Mouse (Mus musculus): ENCODE data around the gene Ubxn11. TPM values are rescaled to one million over a fixed set of nuclear protein-coding genes. Genes with fewer than 3 reads are reported as not detected.

Gene Ubxn11
- total and polyA plus RNA-seq, 3 experiments: 5.4 to 11.9 TPM; not detected in 1

- H3K9ac ChIP-seq (ENCODE audit: control insufficient read depth, low read depth, low read length, poor library complexity, severe bottlenecking): no peak overlapping the region
- TF ChIP-seq ZNF384 (IDR thresholded peaks at IDR 0.05; ENCODE audit: low read depth, low read length) (no peak), BHLHE40 (IDR thresholded peaks at IDR 0.05; ENCODE audit: borderline replicate concordance, low read depth, low read length) (no peak), CHD1 (IDR thresholded peaks at IDR 0.05; ENCODE audit: low read depth, low read length) (no peak), ELF1 (IDR thresholded peaks at IDR 0.05; ENCODE audit: low read depth, low read length) (no peak)
- no peaks in the 10 kb centered on the region for H3K79me2 ChIP-seq (ENCODE audit: control insufficient read depth, insufficient read depth, low read length, poor library complexity)
- no peaks in the 10 kb centered on the region for H3K9me3 ChIP-seq (replicated peaks; ENCODE audit: insufficient read depth, low read length)
- H3K27ac ChIP-seq (ENCODE audit: control insufficient read depth, low read depth, low read length): no peak overlapping the region
- no peaks in the 10 kb centered on the region for H3K27me3 ChIP-seq (ENCODE audit: control insufficient read depth in 1 of 2, insufficient read depth in 2 of 2, low read length in 2 of 2)
- peaks cover 3 to 18% of the 10 kb centered on the region in 2 experiments for H3K4me1 ChIP-seq (ENCODE audit: control insufficient read depth in 1 of 2, insufficient read depth in 2 of 2, low read length in 2 of 2)
- peaks cover 0 to 3% of the 10 kb centered on the region in 2 experiments; a peak in 2 of 4 replicates for H3K36me3 ChIP-seq (ENCODE audit: control insufficient read depth in 1 of 2, insufficient read depth in 2 of 2, low read length in 2 of 2)
- DNase-seq (ENCODE audit: low read depth, low spot score): no peak
- H3K4me3 ChIP-seq (ENCODE audit: control insufficient read depth in 1 of 2, insufficient read depth in 1 of 2, low read depth in 2 of 2, low read length in 2 of 2): no peak overlapping the region
Observed at GRCm38 (mm10) chr4:134065431-134066004, 36.9 kb upstream of the Ubxn11 start.

GRCm38 (mm10) chr4:134067383-134067782 is 35.0 kb upstream of the Ubxn11 start:
- Histone ChIP-seq H3K4me1 (ENCODE audit: control insufficient read depth in 1 of 2, insufficient read depth in 2 of 2, low read length in 2 of 2) (peaks cover 3 to 10% of the 10 kb centered on the region in 2 experiments), H3K9me3 (replicated peaks; ENCODE audit: insufficient read depth, low read length) (no peaks in the 10 kb centered on the region), H3K36me3 (ENCODE audit: control insufficient read depth in 1 of 2, insufficient read depth in 2 of 2, low read length in 2 of 2) (peaks cover 0 to 2% of the 10 kb centered on the region in 2 experiments; a peak in 2 of 4 replicates), H3K27ac (ENCODE audit: control insufficient read depth, low read depth, low read length) (no peak overlapping the region), H3K9ac (ENCODE audit: control insufficient read depth, low read depth, low read length, poor library complexity, severe bottlenecking) (no peak overlapping the region), H3K27me3 (ENCODE audit: control insufficient read depth in 1 of 2, insufficient read depth in 2 of 2, low read length in 2 of 2) (peaks cover 0 to 1% of the 10 kb centered on the region in 2 experiments; a peak in 2 of 4 replicates), H3K79me2 (ENCODE audit: control insufficient read depth, insufficient read depth, low read length, poor library complexity) (no peaks in the 10 kb centered on the region), H3K4me3 (ENCODE audit: control insufficient read depth in 1 of 2, insufficient read depth in 1 of 2, low read depth in 2 of 2, low read length in 2 of 2) (no peak overlapping the region)
- TF ChIP-seq ZKSCAN1 (IDR thresholded peaks at IDR 0.05; ENCODE audit: low read depth, low read length) (no peak), USF1 (IDR thresholded peaks at IDR 0.05; ENCODE audit: low read depth, low read length) (no peak), MYC (IDR thresholded peaks at IDR 0.05; ENCODE audit: low read depth, low read length) (no peak), EP300 (IDR thresholded peaks at IDR 0.05; ENCODE audit: low read depth in 1 of 2, low read length in 2 of 2) (no peak), CTCF (IDR thresholded peaks at IDR 0.05 in 2 of 3, conservative IDR thresholded peaks at IDR 0.05 in 1 of 3; ENCODE audit: control insufficient read depth in 1 of 3, insufficient read depth in 1 of 3, low read depth in 2 of 3, low read length in 3 of 3, poor library complexity in 1 of 3, severe bottlenecking in 1 of 3) (no peak), MYB (IDR thresholded peaks at IDR 0.05; ENCODE audit: low read depth, low read length) (no peak), CHD1 (IDR thresholded peaks at IDR 0.05; ENCODE audit: low read depth, low read length) (no peak), GATA1 (IDR thresholded peaks at IDR 0.05; ENCODE audit: low read depth, low read length) (no peak)
- DNase-seq (ENCODE audit: low read depth, low spot score): no peak

GRCm38 (mm10) chr4:134067833-134068544 is 34.4 kb upstream of the Ubxn11 start:
- H3K27me3 ChIP-seq (ENCODE audit: control insufficient read depth in 1 of 2, insufficient read depth in 2 of 2, low read length in 2 of 2): peaks cover 0 to 1% of the 10 kb centered on the region in 2 experiments; a peak in 2 of 4 replicates
- no peaks in the 10 kb centered on the region for H3K9me3 ChIP-seq (replicated peaks; ENCODE audit: insufficient read depth, low read length)
- H3K79me2 ChIP-seq (ENCODE audit: control insufficient read depth, insufficient read depth, low read length, poor library complexity): no peaks in the 10 kb centered on the region
- TF ChIP-seq MAZ (IDR thresholded peaks at IDR 0.05; ENCODE audit: low read depth, low read length) (no peak), MAFK (IDR thresholded peaks at IDR 0.05; ENCODE audit: borderline replicate concordance, low read depth, low read length) (no peak), TBP (IDR thresholded peaks at IDR 0.05; ENCODE audit: low read depth, low read length) (no peak), USF2 (IDR thresholded peaks at IDR 0.05; ENCODE audit: borderline replicate concordance in 1 of 2, insufficient read depth in 1 of 2, low read depth in 1 of 2, low read length in 2 of 2) (no peak), MYB (IDR thresholded peaks at IDR 0.05; ENCODE audit: low read depth, low read length) (no peak), RAD21 (IDR thresholded peaks at IDR 0.05; ENCODE audit: low read depth, low read length) (no peak), MEF2A (IDR thresholded peaks at IDR 0.05; ENCODE audit: extremely low read depth, insufficient replicate concordance, low read depth, low read length, poor library complexity, severe bottlenecking) (no peak), SIN3A (IDR thresholded peaks at IDR 0.05; ENCODE audit: low read length) (no peak)
- H3K4me3 ChIP-seq (ENCODE audit: control insufficient read depth in 1 of 2, insufficient read depth in 1 of 2, low read depth in 2 of 2, low read length in 2 of 2): no peak overlapping the region
- no peak overlapping the region for H3K9ac ChIP-seq (ENCODE audit: control insufficient read depth, low read depth, low read length, poor library complexity, severe bottlenecking)
- no peak for DNase-seq (ENCODE audit: low read depth, low spot score)
- no peak overlapping the region for H3K27ac ChIP-seq (ENCODE audit: control insufficient read depth, low read depth, low read length)
- no peaks in the 10 kb centered on the region; a peak in 1 of 4 replicates for H3K36me3 ChIP-seq (ENCODE audit: control insufficient read depth in 1 of 2, insufficient read depth in 2 of 2, low read length in 2 of 2)
- peaks cover 0 to 6% of the 10 kb centered on the region in 2 experiments; a peak in 3 of 4 replicates for H3K4me1 ChIP-seq (ENCODE audit: control insufficient read depth in 1 of 2, insufficient read depth in 2 of 2, low read length in 2 of 2)

Measured in MEL (cell line).